Comparison of ENCODE assay signal across 16 mouse cellular contexts in genomic region chr8:61295040-61295439, GRCm38 (mm10).
A peak's percentile ranks its signal among the peaks of the same experiment; 100 is the strongest.
DNase-seq lines count a peak whose midpoint lies in the region; ATAC-seq lines count a peak whose summit lies in the region.
"Had no signal": no experiment of that assay in that cellular context is flagged by ENCODE, and none has a peak within 500 bp of the region (broad histone marks: within the 10 kb centered on the region; RNA-seq: fewer than 3 reads in every experiment).

No protein-coding gene starts in this region.

- DNase-seq in neural tube, embryonic 10.5 days (ENCODE audit: extremely low spot score, low spot score), result no peak
- no peak for DNase-seq in midbrain, embryonic 14.5 days
- no peak for DNase-seq in left cerebral cortex, postnatal 36 days (ENCODE audit: low spot score in 2 of 2)
- no peak for DNase-seq in layer of hippocampus, adult 11-12 months (ENCODE audit: low spot score)
- DNase-seq in natural killer cell, adult 2 months (ENCODE audit: low spot score in 2 of 2), result no peak
- DNase-seq: adrenal gland, postnatal 36 days; cerebellum, adult 9-10 months; kidney, adult 8-10 months; kidney, postnatal 25 days; lung, postnatal 10 days; right cerebral cortex, postnatal 4 days; thymus, postnatal 4 days had no signal

- H3K27me3 ChIP-seq in neural tube, embryonic 12.5 days (replicated peaks), result no peaks in the 10 kb centered on the region
- H3K27me3 ChIP-seq in hindbrain, embryonic 13.5 days, result no peaks in the 10 kb centered on the region
- no peaks in the 10 kb centered on the region for H3K27me3 ChIP-seq in midbrain, embryonic 14.5 days (ENCODE audit: control insufficient read depth, insufficient read depth, low read length)
- H3K27me3 ChIP-seq: embryonic facial prominence, embryonic 13.5 days; limb, embryonic 15.5 days had no signal

- H3K4me3 ChIP-seq in neural tube, embryonic 12.5 days, result no peak overlapping the region
- no peak overlapping the region for H3K4me3 ChIP-seq in hindbrain, embryonic 13.5 days
- 0 out of 2 replicates have a peak overlapping the region, but pooled peaks have one; percentile 10 for H3K4me3 ChIP-seq in midbrain, embryonic 14.5 days (replicated peaks; ENCODE audit: low read depth, low read length)
- H3K4me3 ChIP-seq: embryonic facial prominence, embryonic 13.5 days; limb, embryonic 15.5 days had no signal

- ATAC-seq in neural tube, embryonic 12.5 days (ENCODE audit: low FRiP score, low read depth), result peak; percentile 38; the same call in 1 of the 2 replicates
- ATAC-seq in hindbrain, embryonic 13.5 days (ENCODE audit: low FRiP score), result no peak
- no peak for ATAC-seq in midbrain, embryonic 14.5 days (ENCODE audit: low FRiP score, low TSS enrichment)

- H3K9me3 ChIP-seq in neural tube, embryonic 12.5 days, result no peaks in the 10 kb centered on the region
- H3K9me3 ChIP-seq in hindbrain, embryonic 13.5 days, result no peaks in the 10 kb centered on the region
- no peaks in the 10 kb centered on the region for H3K9me3 ChIP-seq in midbrain, embryonic 14.5 days (ENCODE audit: control insufficient read depth, low read length)
- H3K9me3 ChIP-seq: embryonic facial prominence, embryonic 13.5 days; limb, embryonic 15.5 days had no signal

- peaks cover 11% of the 10 kb centered on the region for H3K4me1 ChIP-seq in neural tube, embryonic 12.5 days
- H3K4me1 ChIP-seq in hindbrain, embryonic 13.5 days (replicated peaks), result peaks cover 22% of the 10 kb centered on the region
- H3K4me1 ChIP-seq in midbrain, embryonic 14.5 days (ENCODE audit: control insufficient read depth, insufficient read depth, low read length), result peaks cover 13% of the 10 kb centered on the region

- intact Hi-C loops in left cerebral cortex, postnatal 36 days (cut with DNase I), result no loop called here

- H3K36me3 ChIP-seq in neural tube, embryonic 12.5 days, result no peaks in the 10 kb centered on the region
- no peaks in the 10 kb centered on the region for H3K36me3 ChIP-seq in hindbrain, embryonic 13.5 days
- no peaks in the 10 kb centered on the region for H3K36me3 ChIP-seq in midbrain, embryonic 14.5 days (ENCODE audit: control insufficient read depth, insufficient read depth, low read length)
- H3K36me3 ChIP-seq: embryonic facial prominence, embryonic 13.5 days; limb, embryonic 15.5 days had no signal

- H3K4me2 ChIP-seq in neural tube, embryonic 12.5 days (replicated peaks), result no peak overlapping the region
- H3K4me2 ChIP-seq in hindbrain, embryonic 13.5 days, result peak overlapping the region; percentile 36; the same call in 1 of the 2 replicates
- H3K4me2 ChIP-seq in midbrain, embryonic 14.5 days (ENCODE audit: low read length), result peak overlapping the region; percentile 44
- H3K4me2 ChIP-seq: embryonic facial prominence, embryonic 13.5 days; limb, embryonic 15.5 days had no signal

- H3K27ac ChIP-seq in neural tube, embryonic 12.5 days, result no peak overlapping the region
- peak overlapping the region; percentile 58; the same call in 1 of the 2 replicates for H3K27ac ChIP-seq in hindbrain, embryonic 13.5 days
- H3K27ac ChIP-seq in midbrain, embryonic 14.5 days (replicated peaks; ENCODE audit: low read depth, low read length), result peak overlapping the region; percentile 49; the same call in 1 of the 2 replicates
- H3K27ac ChIP-seq: embryonic facial prominence, embryonic 13.5 days; limb, embryonic 15.5 days had no signal

- H3K9ac ChIP-seq in neural tube, embryonic 12.5 days, result no peak overlapping the region
- H3K9ac ChIP-seq in hindbrain, embryonic 13.5 days, result 0 out of 2 replicates have a peak overlapping the region, but pooled peaks have one; percentile 43
- H3K9ac ChIP-seq in midbrain, embryonic 14.5 days (replicated peaks; ENCODE audit: low read length), result no peak overlapping the region
- H3K9ac ChIP-seq: embryonic facial prominence, embryonic 13.5 days; limb, embryonic 15.5 days had no signal

- 62% methylated on average over 4 of the region's 4 CpGs for WGBS in neural tube, embryonic 12.5 days
- WGBS in hindbrain, embryonic 13.5 days, result 49% methylated on average over 4 of the region's 4 CpGs
- 25% methylated on average over 4 of the region's 4 CpGs for WGBS in midbrain, embryonic 14.5 days
